Mouse (Mus musculus): ENCODE data around the gene Esyt3. TPM values are rescaled to one million over a fixed set of nuclear protein-coding genes. Genes with fewer than 3 reads are reported as not detected.

Gene Esyt3
- total RNA-seq, 2 experiments from 2014 or later = 0.31 to 0.79 TPM

GRCm38 (mm10) chr9:99357561-99357920 lies 816 bp downstream of the Esyt3 start:
- intact Hi-C loops (cut with DNase I) = no loop called here
- DNase-seq = no peak

GRCm38 (mm10) chr9:99355971-99356370 lies 2.4 kb downstream of the Esyt3 start:
- DNase-seq = no peak
- intact Hi-C loops (cut with DNase I) = no loop called here

- DNase-seq = no peak
- intact Hi-C loops (cut with DNase I) = no loop called here
Measured at GRCm38 (mm10) chr9:99354796-99355195, 3.6 kb downstream of the Esyt3 start.

GRCm38 (mm10) chr9:99353390-99353789 lies 5.0 kb downstream of the Esyt3 start:
- no peak for DNase-seq
- intact Hi-C loops (cut with DNase I) = no loop called here

GRCm38 (mm10) chr9:99352964-99353363 lies 5.4 kb downstream of the Esyt3 start:
- DNase-seq = no peak
- intact Hi-C loops (cut with DNase I) = no loop called here

GRCm38 (mm10) chr9:99345351-99345792 lies 13.0 kb downstream of the Esyt3 start:
- DNase-seq = no peak
- intact Hi-C loops (cut with DNase I) = no loop called here

DNA sequence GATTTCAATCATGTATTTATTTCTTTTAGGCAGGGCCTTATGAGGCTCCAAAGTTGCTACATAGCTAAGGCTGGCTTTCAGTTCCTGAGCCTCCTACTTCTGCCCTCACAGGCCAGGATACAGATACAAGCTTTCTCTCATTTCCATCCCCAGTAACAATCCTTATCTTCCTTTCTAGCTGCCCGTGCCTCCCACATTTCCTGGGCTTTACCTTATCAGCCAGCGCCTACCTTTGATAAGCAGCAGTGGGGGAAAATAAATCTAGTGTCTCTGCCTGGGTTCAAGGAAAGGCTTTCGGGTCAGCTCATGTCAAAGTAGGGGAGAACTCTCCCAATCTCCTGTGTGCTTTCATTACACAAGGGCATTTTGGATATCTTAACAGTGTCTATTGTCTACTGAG lies 16.8 kb downstream of the Esyt3 start:
- DNase-seq = no peak
- intact Hi-C loops (cut with DNase I) = no loop called here

GRCm38 (mm10) chr9:99340126-99340525 lies 18.2 kb downstream of the Esyt3 start:
- peak; percentile 10 to 20 for DNase-seq
- intact Hi-C loops (cut with DNase I) = no loop called here

- no peak for DNase-seq
- intact Hi-C loops (cut with DNase I) = no loop called here
Measured at GRCm38 (mm10) chr9:99339182-99339581, 19.2 kb downstream of the Esyt3 start.

DNA sequence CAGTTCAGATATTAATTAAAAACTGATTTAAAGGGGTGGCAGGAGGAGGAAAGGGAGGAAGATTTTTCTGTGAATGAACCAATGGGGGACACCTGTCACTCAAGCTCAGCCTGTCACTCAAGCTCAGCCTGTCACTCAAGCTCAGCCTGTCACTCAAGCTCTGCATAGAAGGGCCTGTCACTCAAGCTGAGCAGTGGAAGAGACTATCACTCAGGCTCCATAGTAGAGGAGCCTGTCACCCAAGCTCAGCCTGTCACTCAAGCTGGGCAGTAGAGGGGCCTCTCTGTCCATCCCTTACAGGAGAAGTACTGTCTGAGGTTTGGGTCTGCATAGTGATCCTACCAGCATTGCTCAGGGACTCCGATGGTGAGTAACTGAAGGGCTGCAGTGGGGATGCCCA lies 20.1 kb downstream of the Esyt3 start:
- intact Hi-C loops (cut with DNase I) = no loop called here
- DNase-seq = no peak

DNA sequence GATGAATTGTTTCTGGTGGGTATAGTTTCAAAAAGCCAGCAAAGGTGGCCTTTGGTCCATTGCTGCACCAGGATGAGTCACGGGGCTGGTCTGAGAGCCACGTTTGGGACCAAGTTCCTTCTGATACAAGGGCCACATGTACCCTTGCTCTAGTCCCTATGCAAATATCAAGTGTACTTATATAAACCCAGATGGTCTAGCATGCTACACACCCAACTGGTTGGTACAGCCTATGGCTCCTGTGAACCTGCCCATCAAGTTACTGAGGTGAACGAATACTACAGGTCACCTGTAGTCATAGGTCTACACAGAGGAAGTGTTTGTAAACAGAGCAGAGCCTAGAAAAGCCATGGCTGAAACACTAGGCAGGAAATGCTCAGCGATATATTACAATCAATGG lies 21.8 kb downstream of the Esyt3 start:
- intact Hi-C loops (cut with DNase I) = no loop called here
- no peak for DNase-seq

- DNase-seq = no peak
- intact Hi-C loops (cut with DNase I) = no loop called here
Measured at GRCm38 (mm10) chr9:99326881-99327280, 31.5 kb downstream of the Esyt3 start.

- no peak for DNase-seq
- intact Hi-C loops (cut with DNase I) = no loop called here
Measured at GRCm38 (mm10) chr9:99325961-99326360, 32.4 kb downstream of the Esyt3 start.

- intact Hi-C loops (cut with DNase I) = no loop called here
- DNase-seq = no peak
Measured at GRCm38 (mm10) chr9:99325208-99325929, 33.0 kb downstream of the Esyt3 start.

DNA sequence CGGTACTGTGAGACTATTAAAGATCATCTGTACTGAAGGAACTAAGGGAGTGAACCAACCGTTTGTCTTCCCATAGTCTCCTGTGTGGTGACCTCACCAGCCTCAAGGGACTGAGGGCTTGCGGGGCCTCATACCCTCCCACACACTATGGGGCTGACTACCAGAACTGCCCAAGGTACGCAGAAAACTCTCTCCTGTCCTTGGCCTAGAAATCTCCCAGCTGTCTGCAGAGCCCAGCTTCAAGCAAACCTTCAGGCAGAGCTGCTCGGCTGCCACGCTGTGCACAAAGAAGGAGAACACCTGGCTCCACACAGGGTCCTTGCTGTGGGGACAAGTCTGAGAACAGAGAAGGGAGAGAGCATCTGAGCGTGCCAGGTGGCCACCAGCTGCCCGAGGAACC lies 38.4 kb downstream of the Esyt3 start:
- no peak for DNase-seq
- intact Hi-C loops (cut with DNase I) = no loop called here

DNA sequence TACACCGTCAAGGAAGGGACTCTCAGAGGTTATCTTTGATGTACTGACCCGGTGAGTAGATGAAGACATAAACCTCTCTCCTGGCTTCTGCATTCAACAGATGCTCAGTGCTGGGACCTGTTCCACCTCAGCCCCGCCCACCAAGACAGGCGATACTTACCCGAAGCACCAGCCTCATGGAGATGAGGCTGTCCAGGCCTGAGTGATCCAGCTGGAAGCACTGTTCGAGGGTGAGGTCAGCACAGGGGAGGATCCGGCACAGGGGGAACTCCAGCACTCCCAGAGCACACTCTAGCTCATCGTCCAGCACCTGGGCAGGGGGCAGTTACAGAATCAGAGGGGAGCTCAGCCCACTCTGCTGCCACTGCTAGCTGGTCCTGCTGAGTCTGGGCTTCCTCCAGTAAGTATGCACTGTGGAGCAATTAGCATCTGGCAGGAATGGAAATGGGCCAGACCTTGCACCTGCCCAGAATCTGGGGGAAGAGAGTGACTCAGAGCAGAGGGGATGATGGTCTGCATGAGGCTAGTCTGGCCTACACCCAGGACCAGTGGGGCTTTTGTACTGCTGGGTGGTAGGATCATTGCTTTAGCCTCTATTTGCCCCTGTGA lies 38.9 kb downstream of the Esyt3 start:
- intact Hi-C loops (cut with DNase I) = no loop called here
- DNase-seq = no peak

DNA sequence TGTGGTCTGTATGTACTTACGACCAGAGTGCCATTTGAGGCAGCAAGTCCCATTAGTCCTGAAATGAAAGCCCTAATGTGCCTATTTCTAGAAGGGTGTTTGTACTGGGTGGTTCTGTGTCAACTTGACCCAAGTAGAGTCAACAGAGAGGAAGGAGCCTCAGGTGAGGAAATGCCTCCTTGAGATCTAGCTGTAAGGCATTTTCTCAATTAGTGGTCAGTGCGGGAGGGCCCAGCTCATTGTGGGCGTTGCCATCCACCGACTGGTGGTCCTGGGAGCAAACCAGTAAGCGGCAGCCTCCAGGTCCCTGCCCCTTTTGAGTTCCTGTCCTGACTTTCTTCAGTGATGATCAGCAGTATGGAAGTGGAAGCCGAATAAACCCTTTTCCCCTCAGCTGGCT lies 52.1 kb downstream of the Esyt3 start:
- no peak for DNase-seq
- intact Hi-C loops (cut with DNase I) = no loop called here

- no peak for DNase-seq
- intact Hi-C loops (cut with DNase I) = no loop called here
Measured at GRCm38 (mm10) chr9:99304296-99304695, 54.1 kb downstream of the Esyt3 start.

Other genes with a start within 250 kb of the Esyt3 start
- 10 to 100 TPM; 11.3 to 12.1 TPM for gene Pik3cb, start 217.9 kb downstream of the Esyt3 start, total RNA-seq (2021)
- gene Faiml, start 121.3 kb downstream of the Esyt3 start, total RNA-seq (2021) = not detected
- gene Cep70, start 115.2 kb downstream of the Esyt3 start, total RNA-seq (2021) = 1 to 10 TPM; 7.1 to 8.5 TPM
- gene Mras, start 78.8 kb upstream of the Esyt3 start, total RNA-seq (2021) = 10 to 100 TPM; 10.1 to 12.2 TPM
- gene Nme9, start 92.9 kb upstream of the Esyt3 start, total RNA-seq (2021) = not detected
- gene Armc8, start 210.3 kb upstream of the Esyt3 start, total RNA-seq (2021) = 10 to 100 TPM; 24.2 to 27.6 TPM
- gene Dbr1, start 217.2 kb upstream of the Esyt3 start, total RNA-seq (2021) = 1 to 10 TPM; 9.0 to 9.5 TPM

All from heart, postnatal 10 days (tissue).